Mouse (Mus musculus): Measurements from ENCODE around the gene Cyb5rl.

GRCm38 (mm10) chr4:107108291-107108731, 41.5 kb downstream of the Cyb5rl start:
- no peak for TF ChIP-seq CTCF (conservative IDR thresholded peaks at IDR 0.05; ENCODE audit: low read length)
- no peak for TF ChIP-seq NANOG (IDR thresholded peaks at IDR 0.05; ENCODE audit: borderline replicate concordance, low read length)
